In genomic region chr12:104593526-104594155, GRCm38 (mm10) we compare ENCODE assay signal across 8 mouse cellular contexts.
DNase-seq lines count a peak whose midpoint lies in the region; ATAC-seq and TF ChIP-seq lines count a peak whose summit lies in the region.

No protein-coding gene starts in this region.

- intact Hi-C loops in heart, postnatal 36 days (cut with DNase I): no loop called here

- H3K4me3 ChIP-seq in liver, embryonic 12.5 days: no peak overlapping the region
- H3K4me3 ChIP-seq in forebrain, postnatal 0 days (ENCODE audit: low read depth, low read length): no peak overlapping the region
- H3K4me3 ChIP-seq in layer of hippocampus, adult 2 months: no peak overlapping the region; the same call in 1 of the 2 replicates
- H3K4me3 ChIP-seq in midbrain, embryonic 15.5 days: no peak overlapping the region

- 0 out of 2 replicates have a peak, but pooled peaks cover 4% of the 10 kb centered on the region for H3K27me3 ChIP-seq in liver, embryonic 12.5 days (replicated peaks)
- H3K27me3 ChIP-seq in forebrain, postnatal 0 days (ENCODE audit: insufficient read depth, low read length): 0 out of 2 replicates have a peak, but pooled peaks cover 4% of the 10 kb centered on the region
- no peaks in the 10 kb centered on the region; the same call in 1 of the 2 replicates for H3K27me3 ChIP-seq in midbrain, embryonic 15.5 days (replicated peaks)

- WGBS in liver, embryonic 12.5 days (ENCODE audit: insufficient replicate concordance): 59% methylated on average over 19 of the region's 19 CpGs
- WGBS in forebrain, postnatal 0 days: 21% methylated on average over 19 of the region's 19 CpGs
- WGBS in midbrain, embryonic 15.5 days: 20% methylated on average over 19 of the region's 19 CpGs

- H3K9ac ChIP-seq in liver, embryonic 12.5 days: no peak overlapping the region
- no peak overlapping the region for H3K9ac ChIP-seq in forebrain, postnatal 0 days
- no peak overlapping the region for H3K9ac ChIP-seq in midbrain, embryonic 15.5 days

- peak; percentile 7 for DNase-seq in liver
- peak; percentile 61 for DNase-seq in forebrain, postnatal 0 days
- DNase-seq in heart, postnatal 36 days: peak; percentile 33 to 41
- peak; percentile 32 to 59 for DNase-seq in layer of hippocampus, adult 2 months (ENCODE audit: low spot score in 2 of 2)
- no peak for DNase-seq in spleen, postnatal 10 days (ENCODE audit: low spot score in 2 of 2)

- no peak for TF ChIP-seq CTCF in forebrain, postnatal 0 days (IDR thresholded peaks at IDR 0.05; ENCODE audit: low read depth)
- no peak for TF ChIP-seq CTCF in layer of hippocampus, adult 2 months (conservative IDR thresholded peaks at IDR 0.05)

- H3K36me3 ChIP-seq in liver, embryonic 12.5 days: no peaks in the 10 kb centered on the region
- no peaks in the 10 kb centered on the region for H3K36me3 ChIP-seq in forebrain, postnatal 0 days (ENCODE audit: insufficient read depth)
- no peaks in the 10 kb centered on the region for H3K36me3 ChIP-seq in midbrain, embryonic 15.5 days (replicated peaks)

- no peaks in the 10 kb centered on the region for H3K4me1 ChIP-seq in liver, embryonic 12.5 days
- H3K4me1 ChIP-seq in forebrain, postnatal 0 days (ENCODE audit: insufficient read depth): peaks cover 5% of the 10 kb centered on the region; the same call in 1 of the 2 replicates
- H3K4me1 ChIP-seq in midbrain, embryonic 15.5 days: peaks cover 16% of the 10 kb centered on the region

- H3K9me3 ChIP-seq in liver, embryonic 12.5 days (replicated peaks): no peaks in the 10 kb centered on the region
- H3K9me3 ChIP-seq in forebrain, postnatal 0 days (ENCODE audit: low read length): no peaks in the 10 kb centered on the region
- H3K9me3 ChIP-seq in midbrain, embryonic 15.5 days: no peaks in the 10 kb centered on the region

- ATAC-seq in liver, embryonic 12.5 days: no peak
- ATAC-seq in forebrain, postnatal 0 days: peak; percentile 82
- peak; percentile 89 for ATAC-seq in midbrain, embryonic 15.5 days (replicated peaks)
- ATAC-seq in megakaryocyte, adult 5-6 weeks (ENCODE audit: poor library complexity, severe bottlenecking): no peak

- H3K4me2 ChIP-seq in liver, embryonic 12.5 days: no peak overlapping the region
- peak overlapping the region; percentile 21 for H3K4me2 ChIP-seq in forebrain, postnatal 0 days (ENCODE audit: low read depth)
- H3K4me2 ChIP-seq in midbrain, embryonic 15.5 days: peak overlapping the region; percentile 21

- no peak overlapping the region for H3K27ac ChIP-seq in liver, embryonic 12.5 days
- no peak overlapping the region for H3K27ac ChIP-seq in forebrain, postnatal 0 days (ENCODE audit: low read depth, low read length)
- no peak overlapping the region for H3K27ac ChIP-seq in layer of hippocampus, adult 2 months
- peak overlapping the region; percentile 40 for H3K27ac ChIP-seq in midbrain, embryonic 15.5 days

Comparison
In these comparisons a context has a peak if more than half of its experiments do, and no peak if none do; other contexts are left out.
1. DNase-seq: peak in liver (single experiment), forebrain, postnatal 0 days (single experiment), heart, postnatal 36 days (2 of 2) and layer of hippocampus, adult 2 months (2 of 2); none in spleen, postnatal 10 days (0 of 2).
2. ATAC-seq: peak in forebrain, postnatal 0 days (single experiment) and midbrain, embryonic 15.5 days (single experiment); none in liver, embryonic 12.5 days (single experiment) and megakaryocyte, adult 5-6 weeks (single experiment).